Mouse (Mus musculus): ENCODE data around the gene Il17d.

- TF ChIP-seq POLR2A (IDR thresholded peaks at IDR 0.05; ENCODE audit: borderline replicate concordance, extremely low read depth, insufficient read depth, insufficient read length, poor library complexity, severe bottlenecking) (no peak), CTCF (IDR thresholded peaks at IDR 0.05; ENCODE audit: borderline replicate concordance, extremely low read depth, insufficient read depth, insufficient read length) (no peak)
Observed at GRCm38 (mm10) chr14:57540683-57541082, 16.1 kb downstream of the Il17d start.

Data from brain, embryonic 14.5 days (tissue).